In genomic region chr1:188606450-188606849, GRCm38 (mm10) we compare ENCODE assay signal across 21 mouse cellular contexts.
DNase-seq lines count a peak whose midpoint lies in the region; ATAC-seq and TF ChIP-seq lines count a peak whose summit lies in the region.
"Had no signal": no experiment of that assay in that cellular context is flagged by ENCODE, and none has a peak within 500 bp of the region (broad histone marks: within the 10 kb centered on the region; RNA-seq: fewer than 3 reads in every experiment).

No protein-coding gene starts in this region.

- no peak overlapping the region for H3K9ac ChIP-seq in liver, embryonic 11.5 days (ENCODE audit: low read depth, low read length)
- no peak overlapping the region for H3K9ac ChIP-seq in liver, postnatal 0 days (replicated peaks)
- no peak overlapping the region for H3K9ac ChIP-seq in ES-Bruce4 (ENCODE audit: low read depth, poor library complexity, severe bottlenecking)
- no peak overlapping the region for H3K9ac ChIP-seq in liver, embryonic 13.5 days
- H3K9ac ChIP-seq: embryonic facial prominence, embryonic 12.5 days; forebrain, embryonic 13.5 days; forebrain, embryonic 15.5 days; forebrain, postnatal 0 days had no signal

- TF ChIP-seq CTCF in liver, postnatal 0 days (IDR thresholded peaks at IDR 0.05; ENCODE audit: low read depth): no peak
- TF ChIP-seq CTCF in ES-Bruce4 (IDR thresholded peaks at IDR 0.05; ENCODE audit: low read depth, low read length): no peak
- no peak for TF ChIP-seq CTCF in lung, adult 2 months (IDR thresholded peaks at IDR 0.05; ENCODE audit: insufficient read depth, low read length)

- no peak overlapping the region for H3K4me2 ChIP-seq in liver, embryonic 11.5 days
- no peak overlapping the region for H3K4me2 ChIP-seq in liver, postnatal 0 days (ENCODE audit: low read depth, low read length)
- no peak overlapping the region for H3K4me2 ChIP-seq in liver, embryonic 13.5 days
- H3K4me2 ChIP-seq: embryonic facial prominence, embryonic 12.5 days; forebrain, embryonic 13.5 days; forebrain, embryonic 15.5 days had no signal

- TF ChIP-seq POLR2A in ES-Bruce4 (IDR thresholded peaks at IDR 0.05; ENCODE audit: insufficient read depth, low read length): no peak
- no peak for TF ChIP-seq POLR2A in lung, adult 2 months (IDR thresholded peaks at IDR 0.05; ENCODE audit: borderline replicate concordance, extremely low read depth, low read depth, low read length)

- TF ChIP-seq EP300 in liver, postnatal 0 days (IDR thresholded peaks at IDR 0.05; ENCODE audit: low read depth): no peak
- 0 out of 2 replicates have a peak, but pooled peaks have one; percentile 27 for TF ChIP-seq EP300 in ES-Bruce4 (IDR thresholded peaks at IDR 0.05; ENCODE audit: insufficient read depth, low read depth, low read length)

- no peak overlapping the region for H3K27ac ChIP-seq in liver, embryonic 11.5 days (ENCODE audit: low read depth, low read length)
- no peak overlapping the region for H3K27ac ChIP-seq in liver, postnatal 0 days (ENCODE audit: low read depth)
- H3K27ac ChIP-seq in ES-Bruce4 (ENCODE audit: insufficient read depth, low read length): no peak overlapping the region
- no peak overlapping the region for H3K27ac ChIP-seq in liver, embryonic 13.5 days
- H3K27ac ChIP-seq: embryonic facial prominence, embryonic 10.5 days; embryonic facial prominence, embryonic 12.5 days; forebrain, embryonic 13.5 days; forebrain, embryonic 15.5 days had no signal

- H3K9me3 ChIP-seq in liver, embryonic 11.5 days (ENCODE audit: control insufficient read depth, low read length): no peaks in the 10 kb centered on the region
- no peaks in the 10 kb centered on the region for H3K9me3 ChIP-seq in liver, postnatal 0 days (ENCODE audit: low read length)
- H3K9me3 ChIP-seq in ES-Bruce4 (replicated peaks; ENCODE audit: control insufficient read depth, insufficient read depth, low read length, poor library complexity, severe bottlenecking): no peaks in the 10 kb centered on the region
- no peaks in the 10 kb centered on the region for H3K9me3 ChIP-seq in liver, embryonic 13.5 days (replicated peaks)
- H3K9me3 ChIP-seq: embryonic facial prominence, embryonic 10.5 days; embryonic facial prominence, embryonic 12.5 days; forebrain, embryonic 13.5 days; forebrain, embryonic 15.5 days had no signal

- no peaks in the 10 kb centered on the region for H3K27me3 ChIP-seq in liver, embryonic 11.5 days (replicated peaks; ENCODE audit: control insufficient read depth, insufficient read depth, low read length)
- no peaks in the 10 kb centered on the region for H3K27me3 ChIP-seq in liver, postnatal 0 days (ENCODE audit: insufficient read depth, low read length)
- no peaks in the 10 kb centered on the region for H3K27me3 ChIP-seq in ES-Bruce4 (ENCODE audit: control insufficient read depth, insufficient read depth, low read length, poor library complexity, severe bottlenecking)
- no peaks in the 10 kb centered on the region for H3K27me3 ChIP-seq in liver, embryonic 13.5 days
- H3K27me3 ChIP-seq: embryonic facial prominence, embryonic 12.5 days; forebrain, embryonic 13.5 days; forebrain, embryonic 15.5 days had no signal

- DNase-seq in liver, embryonic 11.5 days (ENCODE audit: low spot score): no peak
- no peak for DNase-seq in liver, postnatal 0 days
- peak; percentile 28 for DNase-seq in ES-CJ7 (ENCODE audit: low read depth, low spot score)
- no peak for DNase-seq in liver, embryonic 13.5 days
- DNase-seq in lung, postnatal 25 days (ENCODE audit: low spot score): no peak
- no peak for DNase-seq in lung, adult 2 months
- DNase-seq: adrenal gland, adult 8-10 months; adrenal gland, postnatal 14 days; adrenal gland, postnatal 36 days; cerebellum, adult 11-12 months; cerebellum, adult 2 months; cerebellum, adult 9-10 months; cerebellum, postnatal 10 days; cerebellum, postnatal 25 days; forebrain, postnatal 0 days had no signal

- no peak overlapping the region for H3K4me3 ChIP-seq in liver, embryonic 11.5 days (ENCODE audit: low read depth, low read length)
- H3K4me3 ChIP-seq in liver, postnatal 0 days (ENCODE audit: low read depth, low read length): no peak overlapping the region
- no peak overlapping the region for H3K4me3 ChIP-seq in ES-Bruce4 (ENCODE audit: low read depth, low read length)
- H3K4me3 ChIP-seq in liver, embryonic 13.5 days (replicated peaks): no peak overlapping the region
- no peak overlapping the region for H3K4me3 ChIP-seq in lung, adult 2 months (replicated peaks; ENCODE audit: extremely low read depth, low read depth, low read length)
- H3K4me3 ChIP-seq: embryonic facial prominence, embryonic 10.5 days; embryonic facial prominence, embryonic 12.5 days; forebrain, embryonic 13.5 days; forebrain, embryonic 15.5 days had no signal

- peak; percentile 68 for ATAC-seq in liver, embryonic 11.5 days (replicated peaks; ENCODE audit: low FRiP score)
- no peak for ATAC-seq in liver, postnatal 0 days
- 0 out of 2 replicates have a peak, but pooled peaks have one; percentile 51 for ATAC-seq in liver, embryonic 13.5 days (ENCODE audit: low read depth)
- ATAC-seq: activated CD4-positive, CD25-positive, alpha-beta regulatory T cell, adult 4 months; forebrain, embryonic 13.5 days; forebrain, embryonic 15.5 days; forebrain, postnatal 0 days had no signal

- H3K4me1 ChIP-seq in liver, embryonic 11.5 days (replicated peaks; ENCODE audit: control insufficient read depth, insufficient read depth, low read length): no peaks in the 10 kb centered on the region
- no peaks in the 10 kb centered on the region for H3K4me1 ChIP-seq in liver, postnatal 0 days (ENCODE audit: insufficient read depth)
- H3K4me1 ChIP-seq in ES-Bruce4 (ENCODE audit: control insufficient read depth, insufficient read depth, low read length): no peaks in the 10 kb centered on the region
- no peaks in the 10 kb centered on the region for H3K4me1 ChIP-seq in liver, embryonic 13.5 days (replicated peaks)
- no peaks in the 10 kb centered on the region for H3K4me1 ChIP-seq in lung, adult 2 months (ENCODE audit: control insufficient read depth, insufficient read depth, low read length)
- H3K4me1 ChIP-seq: embryonic facial prominence, embryonic 10.5 days; embryonic facial prominence, embryonic 12.5 days; forebrain, embryonic 13.5 days; forebrain, embryonic 15.5 days had no signal

- H3K36me3 ChIP-seq in liver, embryonic 11.5 days (ENCODE audit: control insufficient read depth, insufficient read depth, low read length): no peaks in the 10 kb centered on the region
- H3K36me3 ChIP-seq in liver, postnatal 0 days (replicated peaks; ENCODE audit: insufficient read depth, low read length): no peaks in the 10 kb centered on the region
- H3K36me3 ChIP-seq in ES-Bruce4 (ENCODE audit: control insufficient read depth, insufficient read depth, low read length, poor library complexity, severe bottlenecking): no peaks in the 10 kb centered on the region
- H3K36me3 ChIP-seq in liver, embryonic 13.5 days: no peaks in the 10 kb centered on the region
- H3K36me3 ChIP-seq: embryonic facial prominence, embryonic 10.5 days; embryonic facial prominence, embryonic 12.5 days; forebrain, embryonic 15.5 days had no signal
